Mouse (Mus musculus) CH12.LX (cell line): ENCODE results near the gene Strn.

Experiments
- BHLHE40 ChIP-seq: IDR thresholded peaks from 2 replicates; pipeline ENCODE4 v1.6.1; 2011; ENCODE audit warnings: mild to moderate bottlenecking, low read depth, low read length, improper control_type of control experiment
- CTCF ChIP-seq, 2 experiments: IDR thresholded peaks in 1 of 2; conservative IDR thresholded peaks in 1 of 2; 2 replicates each; pipeline ENCODE4 v1.5.1; 2011 to 2012; ENCODE audit warnings: low read depth in 2 of 2, low read length in 2 of 2, improper control_type of control experiment in 1 of 2, inconsistent platforms in 1 of 2, mild to moderate bottlenecking in 1 of 2, moderate library complexity in 1 of 2
- ELF1 ChIP-seq: IDR thresholded peaks from 2 replicates; pipeline ENCODE4 v1.6.1; 2014; ENCODE audit warnings: low read depth, mild to moderate bottlenecking, inconsistent platforms, low read length, improper control_type of control experiment
- PAX5 ChIP-seq: IDR thresholded peaks from 2 replicates; pipeline ENCODE4 v1.6.1; 2012; ENCODE audit warnings: low read length, inconsistent platforms, mixed read lengths
- POLR2AphosphoS2 ChIP-seq: IDR thresholded peaks from 2 replicates; pipeline ENCODE4 v1.6.1; 2011; ENCODE audit warnings: low read depth, low read length, improper control_type of control experiment
- SIN3A ChIP-seq: IDR thresholded peaks from 2 replicates; pipeline ENCODE4 v1.6.1; 2012; ENCODE audit warnings: low read length, improper control_type of control experiment, inconsistent platforms
- ZMIZ1 ChIP-seq: IDR thresholded peaks from 2 replicates; pipeline ENCODE4 v1.6.1; 2012; ENCODE audit warnings: low read depth, mild to moderate bottlenecking, inconsistent platforms, low read length, improper control_type of control experiment

- TF ChIP-seq CTCF (conservative IDR thresholded peaks at IDR 0.05 in 1 of 2, IDR thresholded peaks at IDR 0.05 in 1 of 2; ENCODE audit: low read depth in 2 of 2, low read length in 2 of 2) (no peak), ELF1 (no peak), SIN3A (no peak; the same call in 1 of the 2 replicates), PAX5 (no peak), ZMIZ1 (no peak), BHLHE40 (0 out of 2 replicates have a peak, but pooled peaks have one; percentile 36), POLR2AphosphoS2 (no peak)
These were observed 16.1 kb upstream of the Strn start for GRCm38 (mm10) chr17:78752938-78753655.
